ENCODE assay signal across 7 mouse cellular contexts in the genomic region with DNA sequence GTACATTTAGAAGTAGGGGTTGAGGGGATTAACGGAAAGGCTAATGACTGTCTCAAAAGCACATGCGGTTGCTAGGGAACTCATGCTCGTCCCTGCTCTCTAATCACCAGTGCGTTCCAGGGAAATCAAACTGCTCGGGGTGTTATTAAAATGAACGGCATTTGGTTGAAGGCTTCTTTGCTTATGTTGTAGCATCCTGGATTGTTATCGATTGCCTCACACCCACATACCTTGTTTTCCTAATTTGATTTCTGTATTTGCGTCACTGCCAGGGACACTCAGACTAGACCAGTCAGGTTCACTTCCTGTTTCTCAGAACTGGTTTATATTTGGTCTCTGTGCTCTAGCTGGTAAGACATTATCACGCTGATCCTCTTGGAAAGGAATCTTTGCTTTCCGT.
DNase-seq lines count a peak whose midpoint lies in the region; ATAC-seq and TF ChIP-seq lines count a peak whose summit lies in the region.

No protein-coding gene starts in this region.

- H3K4me2 ChIP-seq in liver, postnatal 0 days (ENCODE audit: low read depth, low read length) = peak overlapping the region; percentile 42
- no peak overlapping the region for H3K4me2 ChIP-seq in liver, embryonic 12.5 days
- H3K4me2 ChIP-seq in heart, embryonic 16.5 days (ENCODE audit: low read depth, low read length) = peak overlapping the region; percentile 40
- H3K4me2 ChIP-seq in myocyte (ENCODE audit: low read depth) = no peak overlapping the region

- H3ac ChIP-seq in myocyte (ENCODE audit: control insufficient read depth, insufficient read length) = no peak overlapping the region

- peak; percentile 30; the same call in 1 of the 2 replicates for ATAC-seq in liver, postnatal 0 days
- ATAC-seq in liver, embryonic 12.5 days = no peak
- ATAC-seq in heart, embryonic 16.5 days (replicated peaks; ENCODE audit: extremely low read depth, insufficient read depth, low FRiP score) = no peak
- no peak for ATAC-seq in erythroblast, adult 5-6 weeks (replicated peaks; ENCODE audit: low FRiP score, poor library complexity, severe bottlenecking)

- H3K4me1 ChIP-seq in liver, postnatal 0 days (ENCODE audit: insufficient read depth) = peaks cover 28% of the 10 kb centered on the region
- H3K4me1 ChIP-seq in liver, embryonic 12.5 days = peaks cover 33% of the 10 kb centered on the region
- H3K4me1 ChIP-seq in heart, embryonic 16.5 days (ENCODE audit: control insufficient read depth, insufficient read depth, low read length) = peaks cover 12% of the 10 kb centered on the region

- no peak overlapping the region for H3K9ac ChIP-seq in liver, postnatal 0 days (replicated peaks)
- no peak overlapping the region for H3K9ac ChIP-seq in liver, embryonic 12.5 days
- no peak overlapping the region for H3K9ac ChIP-seq in heart, embryonic 16.5 days (ENCODE audit: low read length)

- H3K79me2 ChIP-seq in myocyte (ENCODE audit: control insufficient read depth, insufficient read depth) = peaks cover 3% of the 10 kb centered on the region

- H3K27ac ChIP-seq in liver, postnatal 0 days (ENCODE audit: low read depth) = no peak overlapping the region
- H3K27ac ChIP-seq in liver, embryonic 12.5 days = no peak overlapping the region
- H3K27ac ChIP-seq in heart, embryonic 16.5 days (ENCODE audit: low read length) = no peak overlapping the region

- WGBS in liver, postnatal 0 days (ENCODE audit: insufficient replicate concordance) = 24% methylated on average over 10 of the region's 10 CpGs
- WGBS in liver, embryonic 12.5 days (ENCODE audit: insufficient replicate concordance) = 28% methylated on average over 10 of the region's 10 CpGs
- WGBS in heart, embryonic 16.5 days = 30% methylated on average over 10 of the region's 10 CpGs

- TF ChIP-seq CTCF in liver, postnatal 0 days (IDR thresholded peaks at IDR 0.05; ENCODE audit: low read depth) = no peak

- H3K27me3 ChIP-seq in liver, postnatal 0 days (ENCODE audit: insufficient read depth, low read length) = peaks cover 46% of the 10 kb centered on the region
- peaks cover 94% of the 10 kb centered on the region for H3K27me3 ChIP-seq in liver, embryonic 12.5 days (replicated peaks)
- peaks cover 21% of the 10 kb centered on the region for H3K27me3 ChIP-seq in heart, embryonic 16.5 days (ENCODE audit: control insufficient read depth, insufficient read depth, low read length)
- H3K27me3 ChIP-seq in myocyte (ENCODE audit: control insufficient read depth, insufficient read depth, insufficient read length) = no peaks in the 10 kb centered on the region

- H3K4me3 ChIP-seq in liver, postnatal 0 days (ENCODE audit: low read depth, low read length) = no peak overlapping the region
- no peak overlapping the region for H3K4me3 ChIP-seq in liver, embryonic 12.5 days
- H3K4me3 ChIP-seq in heart, embryonic 16.5 days (ENCODE audit: low read length) = peak overlapping the region; percentile 2; the same call in 1 of the 2 replicates
- H3K4me3 ChIP-seq in myocyte = peak overlapping the region; percentile 84

- no peak for TF ChIP-seq POLR2A in myocyte (IDR thresholded peaks at IDR 0.05; ENCODE audit: insufficient read length, low read depth)

- TF ChIP-seq EP300 in liver, postnatal 0 days (IDR thresholded peaks at IDR 0.05; ENCODE audit: low read depth) = peak; percentile 32; the same call in 1 of the 2 replicates

- no peaks in the 10 kb centered on the region for H3K36me3 ChIP-seq in liver, postnatal 0 days (replicated peaks; ENCODE audit: insufficient read depth, low read length)
- H3K36me3 ChIP-seq in liver, embryonic 12.5 days = no peaks in the 10 kb centered on the region
- no peaks in the 10 kb centered on the region for H3K36me3 ChIP-seq in heart, embryonic 16.5 days (ENCODE audit: control insufficient read depth, insufficient read depth)
- no peaks in the 10 kb centered on the region for H3K36me3 ChIP-seq in myocyte (ENCODE audit: control insufficient read depth, insufficient read depth)

- H3K9me3 ChIP-seq in liver, postnatal 0 days (ENCODE audit: low read length) = no peaks in the 10 kb centered on the region
- H3K9me3 ChIP-seq in liver, embryonic 12.5 days (replicated peaks) = no peaks in the 10 kb centered on the region
- H3K9me3 ChIP-seq in heart, embryonic 16.5 days (replicated peaks; ENCODE audit: control insufficient read depth, low read length) = no peaks in the 10 kb centered on the region

- DNase-seq in liver, postnatal 0 days = no peak
- peak; percentile 69 for DNase-seq in brain, adult 2 months (ENCODE audit: low read depth, low spot score)
- DNase-seq in spleen, adult 12 weeks (ENCODE audit: low spot score) = no peak

TF ChIP-seq in myocyte, 11 proteins besides CTCF, POLR2A, EP300 and RAD21:
- no peak for TF ChIP-seq CEBPB (IDR thresholded peaks at IDR 0.05; ENCODE audit: insufficient read depth, poor library complexity, severe bottlenecking)
- TF ChIP-seq TCF12 (IDR thresholded peaks at IDR 0.05; ENCODE audit: insufficient read depth, poor library complexity, severe bottlenecking) = no peak
- no peak for TF ChIP-seq POLR2AphosphoS2 (IDR thresholded peaks at IDR 0.05; ENCODE audit: insufficient read length, low read depth)
- TF ChIP-seq MYOG (IDR thresholded peaks at IDR 0.05; ENCODE audit: control insufficient read depth in 1 of 3, insufficient read depth in 1 of 3, insufficient read length in 2 of 3, low read depth in 2 of 3) = no peak
- no peak for TF ChIP-seq SRF (IDR thresholded peaks at IDR 0.05; ENCODE audit: control insufficient read depth, insufficient read length, low read depth)
- no peak for TF ChIP-seq REST (IDR thresholded peaks at IDR 0.05; ENCODE audit: insufficient read depth, insufficient read length)
- TF ChIP-seq MYOD1 (IDR thresholded peaks at IDR 0.05; ENCODE audit: control insufficient read depth in 1 of 3, insufficient read length in 2 of 3, low read depth in 2 of 3) = no peak
- no peak for TF ChIP-seq TCF3 (IDR thresholded peaks at IDR 0.05; ENCODE audit: insufficient read length, low read depth)
- no peak for TF ChIP-seq E2F4 (IDR thresholded peaks at IDR 0.05; ENCODE audit: insufficient read depth)
TF ChIP-seq in myocyte: peak in this region for 0.

Comparison
In these comparisons a context has a peak if more than half of its experiments do, and no peak if none do; other contexts are left out.
1. H3K4me2 ChIP-seq: peak in liver, postnatal 0 days (single experiment) and heart, embryonic 16.5 days (single experiment); none in liver, embryonic 12.5 days (single experiment) and myocyte (single experiment).
2. H3K4me3 ChIP-seq: peak in heart, embryonic 16.5 days (single experiment) and myocyte (single experiment); none in liver, postnatal 0 days (single experiment) and liver, embryonic 12.5 days (single experiment).